Mouse (Mus musculus): ENCODE results near the gene Ssx2ip. TPM values are rescaled to one million over a fixed set of nuclear protein-coding genes. Genes with fewer than 3 reads are reported as not detected.

The Ssx2ip gene
- polyA plus RNA-seq, 1 experiment from 2014 or later, result 30.8 TPM

DNA sequence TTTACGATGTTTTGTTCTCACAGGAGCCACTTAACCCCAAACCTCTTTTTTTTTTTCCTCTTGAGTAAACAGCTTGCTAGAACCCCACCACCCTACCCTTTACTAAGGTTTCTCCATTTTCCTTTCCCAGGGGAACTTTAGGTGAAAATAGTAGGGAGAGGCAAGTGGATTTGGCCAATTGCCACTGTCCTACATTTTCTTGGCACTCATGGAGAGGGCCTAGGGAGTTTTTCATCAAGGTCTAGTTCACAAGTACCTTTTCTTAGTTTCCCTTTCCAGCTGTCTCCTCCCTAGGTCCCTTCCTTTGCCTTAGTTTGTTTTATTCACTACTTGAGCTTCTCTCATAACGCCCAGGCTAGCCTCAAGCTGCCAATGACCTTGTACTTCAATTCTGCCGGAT lies 672 bp upstream of the Ssx2ip start:
- in situ Hi-C loops (cut with MboI; ENCODE audit: low pct_unique_long_range_greater_than_20kb), result no loop called here
- no peak for DNase-seq (ENCODE audit: low read depth, low spot score)
- CTCF ChIA-PET, result no interaction called here
- H3K27me3 ChIP-seq, result no peaks in the 10 kb centered on the region
- POLR2A ChIA-PET, result interaction anchor here (0.6 to 1.9 kb wide), 5 partner anchors 9 to 74 kb away, joined by 3 to 7 read pairs (median 4); no protein-coding TSS in a partner anchor
- ATAC-seq, result no peak
- no peak for TF ChIP-seq CTCF (IDR thresholded peaks at IDR 0.05)

DNA sequence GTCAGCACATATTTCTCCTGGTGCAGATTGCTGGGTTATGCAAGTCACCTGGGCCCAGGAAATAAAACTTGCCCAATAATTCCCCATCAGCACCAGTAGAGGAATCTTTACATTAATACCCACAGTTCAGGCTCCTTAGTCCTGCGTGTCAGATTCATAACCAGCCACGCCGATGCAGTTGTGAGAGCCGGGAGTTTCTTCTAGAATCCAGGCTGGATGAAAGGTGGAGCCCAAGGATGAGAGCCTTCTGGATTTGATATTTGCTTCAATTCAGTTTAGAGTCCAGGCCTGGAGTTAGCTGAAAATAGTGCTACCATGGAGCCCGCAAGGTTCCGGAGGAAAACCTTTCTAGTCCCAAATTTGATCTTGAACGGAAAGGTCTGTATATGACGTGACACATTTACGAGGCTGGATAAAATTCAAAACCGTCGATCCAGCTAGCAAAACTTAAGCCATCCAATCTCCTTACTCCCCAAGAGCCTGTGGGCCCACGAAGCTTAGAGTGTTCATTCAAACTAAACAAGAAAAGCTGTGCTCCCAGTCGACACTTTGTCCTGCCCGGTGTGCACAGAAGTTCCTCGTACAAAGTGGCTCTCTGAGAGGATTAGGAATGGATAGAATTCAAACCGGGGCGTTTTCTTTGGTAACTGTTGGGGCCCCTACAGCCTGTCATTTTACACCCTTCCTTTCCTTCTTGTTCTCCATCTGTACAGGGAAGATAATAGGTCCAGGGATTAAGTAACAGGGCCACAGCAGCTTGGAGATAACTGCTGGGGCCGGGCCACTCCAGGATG lies 968 bp downstream of the Ssx2ip start:
- DNase-seq (ENCODE audit: low read depth, low spot score) (no peak), ATAC-seq (no peak)
- in situ Hi-C loops (cut with MboI; ENCODE audit: low pct_unique_long_range_greater_than_20kb), result no loop called here
- ChIA-PET POLR2A (interaction anchor here (0.5 to 1.9 kb wide), 3 partner anchors 13 to 923 kb away, joined by 3 to 7 read pairs (median 4); no protein-coding TSS in a partner anchor), CTCF (interaction anchor here (0.8 to 1.3 kb wide), 3 partner anchors 9 to 90 kb away, joined by 3 to 4 read pairs (median 3); no protein-coding TSS in a partner anchor)
- TF ChIP-seq CTCF (IDR thresholded peaks at IDR 0.05), result no peak
- H3K27me3 ChIP-seq, result no peaks in the 10 kb centered on the region

DNA sequence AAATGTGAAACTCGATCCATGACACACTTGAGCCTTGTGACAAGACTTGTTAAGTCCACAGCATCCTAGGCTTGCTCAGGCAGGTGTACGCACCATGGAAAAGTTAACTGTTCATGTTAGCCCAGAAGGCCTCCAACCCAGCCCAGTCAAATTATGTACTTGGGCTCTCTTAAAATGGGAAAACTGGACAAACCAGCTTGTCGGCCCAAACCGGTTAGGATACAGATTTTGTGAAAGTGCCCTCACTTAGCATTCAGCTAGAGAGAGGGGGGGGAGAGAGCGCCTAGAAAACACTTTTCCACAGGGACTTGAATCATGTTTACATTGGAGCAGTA lies 1.5 kb downstream of the Ssx2ip start:
- ATAC-seq (no peak), DNase-seq (ENCODE audit: low read depth, low spot score) (no peak)
- no peak for TF ChIP-seq CTCF (IDR thresholded peaks at IDR 0.05)
- no peaks in the 10 kb centered on the region for H3K27me3 ChIP-seq
- in situ Hi-C loops (cut with MboI; ENCODE audit: low pct_unique_long_range_greater_than_20kb), result no loop called here
- POLR2A ChIA-PET, result interaction anchor here (1.4 kb wide), 1 partner anchor 13 kb away, joined by 4 read pairs; no protein-coding TSS in a partner anchor
- CTCF ChIA-PET, result interaction anchor here (0.8 to 1.3 kb wide), 3 partner anchors 8 to 90 kb away, joined by 3 to 4 read pairs (median 3); no protein-coding TSS in a partner anchor

DNA sequence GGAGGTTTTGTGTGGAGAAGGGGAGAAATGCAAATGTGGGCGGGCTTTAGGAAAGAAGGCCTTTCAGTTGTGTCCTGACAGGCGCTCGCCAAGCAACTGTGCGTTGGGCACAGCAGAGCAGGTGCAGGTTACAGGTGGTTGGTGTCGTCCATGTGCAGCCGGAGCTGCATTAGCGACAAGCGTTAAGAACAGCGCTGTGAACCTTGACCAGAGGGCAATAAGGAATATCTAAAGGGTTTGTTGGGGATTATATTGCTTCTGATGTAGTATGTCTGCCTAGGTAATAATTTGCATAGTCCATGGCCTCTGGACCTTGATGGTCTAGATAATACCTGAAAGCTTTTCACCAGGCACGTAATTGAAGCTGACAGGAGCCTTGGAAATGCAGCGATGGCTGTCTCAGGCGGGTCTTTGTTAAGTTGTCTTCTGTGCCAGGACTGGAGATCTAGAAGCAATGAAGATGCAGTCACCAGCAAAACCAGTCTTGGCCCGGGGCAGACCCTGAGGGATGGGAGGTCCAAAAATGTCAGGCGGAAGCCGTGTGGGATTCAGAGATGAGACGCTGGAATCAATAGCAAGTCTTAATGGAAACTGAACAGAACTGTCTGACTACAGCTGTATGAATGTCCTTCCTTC lies 2.8 kb downstream of the Ssx2ip start:
- ChIA-PET POLR2A (interaction anchor here (0.6 kb wide), 1 partner anchor 414 kb away, joined by 3 read pairs; no protein-coding TSS in a partner anchor), CTCF (interaction anchor here (1.0 to 2.1 kb wide), 3 partner anchors 11 to 88 kb away, joined by 3 to 5 read pairs (median 3); no protein-coding TSS in a partner anchor)
- TF ChIP-seq CTCF (IDR thresholded peaks at IDR 0.05), result no peak
- no peak for ATAC-seq
- in situ Hi-C loops (cut with MboI; ENCODE audit: low pct_unique_long_range_greater_than_20kb), result no loop called here
- DNase-seq (ENCODE audit: low read depth, low spot score), result no peak
- H3K27me3 ChIP-seq, result no peaks in the 10 kb centered on the region

DNA sequence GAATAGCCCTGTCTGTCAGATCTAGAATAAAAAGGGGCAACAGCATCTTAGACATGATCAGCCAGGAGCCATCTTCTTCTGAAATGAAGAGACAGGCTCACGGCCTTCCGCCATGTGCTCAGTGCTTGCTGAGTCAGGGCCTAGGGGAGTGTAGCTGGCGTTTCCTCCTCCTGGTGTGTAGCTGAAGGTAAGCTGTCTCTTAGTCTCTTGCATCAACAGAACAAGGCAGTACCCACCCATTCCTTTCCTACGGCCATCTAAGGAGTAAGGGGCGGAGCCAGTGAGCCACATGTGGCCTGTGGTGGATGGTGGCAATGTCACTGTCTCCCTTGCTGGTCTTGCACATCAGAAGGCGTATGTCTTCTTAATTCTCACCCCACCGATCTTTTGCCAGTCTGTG lies 5.7 kb downstream of the Ssx2ip start:
- H3K27me3 ChIP-seq, result no peaks in the 10 kb centered on the region
- CTCF ChIA-PET, result interaction anchor here (1.0 kb wide), 1 partner anchor 225 kb away, joined by 4 read pairs; no protein-coding TSS in a partner anchor
- in situ Hi-C loops (cut with MboI; ENCODE audit: low pct_unique_long_range_greater_than_20kb), result no loop called here
- TF ChIP-seq CTCF (IDR thresholded peaks at IDR 0.05), result no peak
- POLR2A ChIA-PET, result interaction anchor here (0.8 kb wide), 1 partner anchor 19 kb away, joined by 3 read pairs; no protein-coding TSS in a partner anchor
- ATAC-seq (no peak), DNase-seq (ENCODE audit: low read depth, low spot score) (no peak)

DNA sequence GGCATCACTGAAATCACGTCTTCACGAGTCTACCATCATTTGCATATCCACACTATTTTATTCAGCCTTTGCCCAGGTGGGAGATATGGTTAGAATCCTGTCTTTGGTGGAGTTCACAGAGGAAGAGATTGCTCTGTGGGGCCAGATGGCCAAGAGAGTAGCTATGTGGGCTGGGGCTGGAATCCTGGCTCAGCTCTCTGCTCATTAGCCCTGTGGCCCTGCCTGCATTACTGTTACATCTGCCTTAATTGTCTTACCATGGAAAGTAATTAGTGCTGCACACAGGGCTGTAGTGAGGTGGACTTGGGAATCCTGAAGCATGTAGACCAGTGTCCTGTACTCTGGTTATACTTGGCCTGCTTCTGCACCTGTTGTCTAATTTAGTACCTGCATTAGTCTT lies 7.6 kb downstream of the Ssx2ip start:
- H3K27me3 ChIP-seq, result no peaks in the 10 kb centered on the region
- POLR2A ChIA-PET, result interaction anchor here (0.6 to 1.5 kb wide), 3 partner anchors 8 to 113 kb away, joined by 4 read pairs; partner anchors contain the start of gene Ssx2ip
- in situ Hi-C loops (cut with MboI; ENCODE audit: low pct_unique_long_range_greater_than_20kb), result no loop called here
- CTCF ChIA-PET, result interaction anchor here (0.9 kb wide), 1 partner anchor 10 kb away, joined by 4 read pairs; no protein-coding TSS in a partner anchor
- ATAC-seq, result no peak
- DNase-seq (ENCODE audit: low read depth, low spot score), result no peak
- TF ChIP-seq CTCF (IDR thresholded peaks at IDR 0.05), result no peak

DNA sequence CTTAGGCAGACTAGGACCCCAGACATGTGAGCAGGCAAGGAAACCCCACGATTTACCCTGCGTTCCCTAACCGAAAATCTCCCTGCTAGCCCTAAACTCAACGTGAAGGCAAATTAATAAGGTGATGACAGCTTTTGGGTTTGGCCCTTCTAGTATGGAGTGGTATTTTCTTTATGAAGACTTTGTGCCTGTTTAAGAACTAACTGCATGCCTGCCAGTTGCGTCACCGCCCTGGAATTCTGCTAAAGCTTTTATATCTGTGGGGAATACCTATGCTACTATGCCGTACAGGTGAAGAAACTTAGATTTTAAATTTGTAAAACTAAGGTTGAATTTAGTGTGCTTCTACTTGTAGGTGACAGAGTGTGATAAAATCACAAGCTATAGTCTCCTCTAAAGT lies 8.0 kb downstream of the Ssx2ip start:
- ATAC-seq, result no peak
- no peak for TF ChIP-seq CTCF (IDR thresholded peaks at IDR 0.05)
- no peaks in the 10 kb centered on the region for H3K27me3 ChIP-seq
- POLR2A ChIA-PET, result interaction anchor here (1.0 to 1.5 kb wide), 2 partner anchors 8 to 16 kb away, joined by 4 read pairs; partner anchors contain the start of gene Ssx2ip
- in situ Hi-C loops (cut with MboI; ENCODE audit: low pct_unique_long_range_greater_than_20kb), result no loop called here
- CTCF ChIA-PET, result interaction anchor here (0.9 kb wide), 1 partner anchor 10 kb away, joined by 4 read pairs; no protein-coding TSS in a partner anchor
- no peak for DNase-seq (ENCODE audit: low read depth, low spot score)

DNA sequence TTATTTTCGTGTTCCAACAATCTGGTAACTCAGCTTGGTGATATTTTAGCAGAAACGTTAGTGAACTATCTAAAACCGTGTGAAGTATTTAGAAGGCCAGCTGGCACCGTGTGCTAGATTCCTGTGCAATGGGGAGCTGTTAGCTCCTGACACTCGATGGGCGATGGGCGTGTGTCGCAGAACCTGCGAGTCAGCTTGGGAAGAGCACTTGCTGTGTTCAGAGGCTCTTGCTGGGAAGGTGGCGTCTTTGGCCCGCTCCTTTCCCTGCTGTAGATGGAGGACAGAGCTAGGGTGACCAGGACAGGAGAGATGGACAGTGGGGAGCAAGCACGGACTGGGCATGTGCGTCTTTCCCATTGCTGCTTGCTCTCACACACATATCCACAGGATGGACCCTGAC lies 8.6 kb downstream of the Ssx2ip start:
- no peak for TF ChIP-seq CTCF (IDR thresholded peaks at IDR 0.05)
- ATAC-seq (no peak), DNase-seq (ENCODE audit: low read depth, low spot score) (no peak)
- no peaks in the 10 kb centered on the region for H3K27me3 ChIP-seq
- ChIA-PET POLR2A (interaction anchor here (1.0 to 1.5 kb wide), 2 partner anchors 9 to 16 kb away, joined by 4 read pairs; partner anchors contain the start of gene Ssx2ip), CTCF (no interaction called here)
- in situ Hi-C loops (cut with MboI; ENCODE audit: low pct_unique_long_range_greater_than_20kb), result no loop called here

DNA sequence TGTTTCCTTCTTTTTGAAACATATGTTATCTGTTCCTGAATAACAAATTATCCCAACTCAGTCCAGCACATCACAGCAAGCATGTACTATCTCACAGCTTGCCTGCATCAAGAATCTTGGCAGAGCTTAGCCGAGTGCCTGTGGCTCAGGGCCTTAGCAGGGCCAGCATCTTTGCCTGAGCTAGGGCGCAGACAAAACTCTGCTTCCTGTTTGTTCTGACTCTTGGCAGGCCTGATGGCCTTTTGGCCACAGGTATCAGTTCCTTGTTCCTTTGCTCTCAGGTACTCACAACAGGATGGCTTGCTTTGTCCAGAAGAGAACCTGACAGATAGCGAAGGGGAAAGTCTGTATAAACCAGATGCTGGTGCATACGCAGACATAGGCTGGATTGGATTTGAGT lies 9.6 kb downstream of the Ssx2ip start:
- ChIA-PET POLR2A (no interaction called here), CTCF (interaction anchor here (0.7 to 1.2 kb wide), 2 partner anchors 8 to 15 kb away, joined by 3 read pairs; no protein-coding TSS in a partner anchor)
- no peaks in the 10 kb centered on the region for H3K27me3 ChIP-seq
- TF ChIP-seq CTCF (IDR thresholded peaks at IDR 0.05), result no peak
- DNase-seq (ENCODE audit: low read depth, low spot score), result no peak
- in situ Hi-C loops (cut with MboI; ENCODE audit: low pct_unique_long_range_greater_than_20kb), result no loop called here
- ATAC-seq, result no peak

DNA sequence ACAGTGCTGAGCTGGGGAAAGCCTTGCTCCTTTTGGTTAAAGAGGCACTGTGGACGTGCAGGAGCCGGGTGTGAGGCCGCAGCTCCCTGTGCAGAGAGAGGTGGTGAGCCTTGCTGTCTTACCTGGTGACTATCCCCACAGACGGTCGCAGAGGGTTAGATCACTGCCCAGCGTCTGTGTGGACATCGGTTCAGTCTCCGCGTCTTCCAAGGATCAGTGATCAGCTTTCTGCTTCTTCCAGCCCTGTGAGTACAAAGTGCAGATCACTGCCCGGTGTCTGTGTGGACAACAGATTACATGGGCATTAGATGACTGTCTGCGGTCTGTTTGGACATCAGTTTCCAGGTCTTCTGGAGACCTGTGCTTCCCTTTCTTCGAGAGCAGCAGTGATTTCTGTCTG lies 10.1 kb downstream of the Ssx2ip start:
- TF ChIP-seq CTCF (IDR thresholded peaks at IDR 0.05), result no peak
- ATAC-seq (no peak), DNase-seq (ENCODE audit: low read depth, low spot score) (no peak)
- no peaks in the 10 kb centered on the region for H3K27me3 ChIP-seq
- POLR2A ChIA-PET, result no interaction called here
- CTCF ChIA-PET, result interaction anchor here (0.7 to 1.8 kb wide), 3 partner anchors 9 to 14 kb away, joined by 3 to 5 read pairs (median 3); no protein-coding TSS in a partner anchor
- in situ Hi-C loops (cut with MboI; ENCODE audit: low pct_unique_long_range_greater_than_20kb), result no loop called here
